Mouse (Mus musculus) ES-Bruce4 (cell line): Measurements from ENCODE around the gene Pknox2. TPM values are rescaled to one million over a fixed set of nuclear protein-coding genes. Genes with fewer than 3 reads are reported as not detected.

Experiments
- H3K27ac ChIP-seq: 2 replicates; pipeline ENCODE4 v1.5.1; 2012; ENCODE audit warnings: low read length, inconsistent platforms; ENCODE audit not compliant: insufficient read depth
- H3K27me3 ChIP-seq: 2 replicates; pipeline ENCODE4 v1.6.1; 2012; ENCODE audit warnings: mild to moderate bottlenecking, low read length, inconsistent platforms; ENCODE audit not compliant: control insufficient read depth, poor library complexity, insufficient read depth, severe bottlenecking
- H3K36me3 ChIP-seq: 2 replicates; pipeline ENCODE4 v1.6.1; 2012; ENCODE audit warnings: inconsistent platforms, mild to moderate bottlenecking, low read length, moderate library complexity; ENCODE audit not compliant: control insufficient read depth, poor library complexity, insufficient read depth, severe bottlenecking
- H3K4me1 ChIP-seq: one replicate; pipeline ENCODE4 v1.8.1; 2011; ENCODE audit warnings: low read length; ENCODE audit not compliant: control insufficient read depth, insufficient read depth
- H3K4me3 ChIP-seq: 2 replicates; pipeline ENCODE4 v1.5.1; 2011; ENCODE audit warnings: low read depth, mild to moderate bottlenecking, low read length
- H3K9ac ChIP-seq: 2 replicates; pipeline ENCODE4 v1.6.1; 2012; ENCODE audit warnings: low read depth, mild to moderate bottlenecking, inconsistent platforms; ENCODE audit not compliant: poor library complexity, severe bottlenecking
- H3K9me3 ChIP-seq: replicated peaks from 2 replicates; pipeline ENCODE4 v1.6.1; 2012; ENCODE audit warnings: mild to moderate bottlenecking, low read length, inconsistent platforms; ENCODE audit not compliant: control insufficient read depth, poor library complexity, insufficient read depth, severe bottlenecking
- CTCF ChIP-seq: IDR thresholded peaks from one replicate; pipeline ENCODE4 v1.8.1; 2011; ENCODE audit warnings: low read depth, low read length
- EP300 ChIP-seq: IDR thresholded peaks from 2 replicates; pipeline ENCODE4 v1.6.1; 2011; ENCODE audit warnings: low read depth, low read length; ENCODE audit not compliant: insufficient read depth
- POLR2A ChIP-seq: IDR thresholded peaks from one replicate; pipeline ENCODE4 v1.8.1; 2011; ENCODE audit warnings: low read length; ENCODE audit not compliant: insufficient read depth
- polyA plus RNA-seq: library from polyadenylated mRNA; stranded (reverse); fragments of >200 nt; gene quantifications from 2 replicates; pipeline ENCODE4 v1.2.4, GENCODE M21; 2011; ENCODE audit warnings: low read depth; ENCODE audit not compliant: missing spikeins, insufficient read depth, insufficient read length

Gene Pknox2
- polyA plus RNA-seq, 1 experiment: 12.3 TPM

DNA sequence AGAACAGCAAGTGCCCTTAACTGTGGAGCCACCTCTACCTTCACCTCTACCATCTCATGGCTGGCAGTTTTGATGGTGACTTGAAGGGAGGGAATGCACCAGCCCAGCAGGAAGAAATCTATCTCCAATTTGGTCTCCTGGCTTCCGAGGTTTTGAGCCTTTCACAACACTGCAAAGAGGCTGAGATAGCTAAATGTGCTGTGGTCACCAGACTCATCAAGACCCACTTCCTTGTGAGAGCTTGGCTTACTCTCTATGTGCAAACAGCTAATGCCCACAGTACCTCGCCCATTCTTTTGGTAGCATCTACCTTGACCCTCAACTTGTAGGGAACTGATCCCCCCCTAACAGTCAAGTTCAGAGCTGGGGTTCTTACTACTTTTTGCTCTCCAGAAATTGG is 284.6 kb downstream of the Pknox2 start:
- TF ChIP-seq EP300 (no peak), CTCF (no peak), POLR2A (no peak)

DNA sequence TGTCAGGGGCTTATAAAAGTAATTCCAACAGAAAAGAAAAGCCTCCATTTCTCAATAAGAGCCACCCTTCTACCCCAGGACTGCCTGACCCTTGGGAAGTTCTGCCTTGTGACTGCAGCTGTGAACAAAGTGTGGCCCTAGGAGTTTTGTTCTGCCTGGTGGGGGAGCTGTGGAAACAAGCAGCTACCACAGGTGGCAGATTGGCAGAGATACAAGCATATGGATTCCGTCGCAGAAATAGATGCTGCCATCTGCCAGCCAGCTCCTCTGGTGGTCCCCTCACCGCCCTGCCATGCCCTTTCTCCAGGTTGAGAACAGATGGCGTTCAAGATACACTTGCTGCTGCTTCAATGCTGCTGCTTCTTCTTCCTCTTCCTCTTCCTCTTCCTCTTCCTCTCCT is 288.5 kb downstream of the Pknox2 start:
- H3K4me3 ChIP-seq: no peak overlapping the region
- no peak for TF ChIP-seq POLR2A
- TF ChIP-seq EP300: 0 out of 2 replicates have a peak, but pooled peaks have one; percentile 4
- TF ChIP-seq CTCF: peak; percentile 4
- H3K9ac ChIP-seq: no peak overlapping the region

More for the DNA sequence above, 284.6 kb downstream of the Pknox2 start:
- no peaks in the 10 kb centered on the region for H3K36me3 ChIP-seq
- H3K9ac ChIP-seq: no peak overlapping the region
- H3K27me3 ChIP-seq: no peaks in the 10 kb centered on the region; the same call in 1 of the 2 replicates
- H3K27ac ChIP-seq: no peak overlapping the region
- H3K4me3 ChIP-seq: no peak overlapping the region
- H3K9me3 ChIP-seq: no peaks in the 10 kb centered on the region
- no peaks in the 10 kb centered on the region for H3K4me1 ChIP-seq

DNA sequence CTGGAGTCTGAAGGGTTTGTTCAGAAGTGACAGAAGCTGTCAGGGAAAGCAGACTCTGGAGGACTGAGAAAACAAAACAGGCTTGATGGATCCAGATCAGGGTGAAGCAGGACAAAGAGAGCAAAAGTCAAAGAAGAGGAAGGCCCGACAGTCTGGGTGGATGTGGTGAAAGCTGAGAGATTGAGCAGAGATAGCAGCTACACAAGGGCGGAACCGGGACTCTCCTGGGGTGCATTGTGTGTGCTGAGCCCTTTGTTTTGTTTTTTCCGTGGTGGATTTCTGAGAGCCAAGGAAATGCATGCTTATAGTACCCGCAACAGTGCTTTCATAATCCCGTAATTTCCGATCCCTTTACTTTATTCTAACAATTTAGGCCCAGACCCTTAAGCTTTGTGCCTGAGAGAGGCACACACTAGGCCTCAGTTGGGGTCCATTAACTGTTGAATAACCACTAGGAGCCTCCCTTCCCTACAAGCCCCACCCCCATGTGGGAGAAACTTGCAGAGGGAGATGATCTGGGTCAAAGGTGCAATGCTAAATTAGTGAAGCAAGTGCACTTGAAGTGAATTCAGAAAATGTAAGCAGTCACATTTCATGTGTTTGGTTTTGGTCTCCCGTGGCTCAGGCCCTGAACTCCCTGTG is 289.6 kb downstream of the Pknox2 start:
- TF ChIP-seq EP300 (0 out of 2 replicates have a peak, but pooled peaks have one; percentile 34), POLR2A (no peak)
- H3K36me3 ChIP-seq: no peaks in the 10 kb centered on the region
- H3K4me3 ChIP-seq: no peak overlapping the region
- peaks cover 1% of the 10 kb centered on the region for H3K4me1 ChIP-seq
- no peak overlapping the region for H3K9ac ChIP-seq
- peak overlapping the region; percentile 94 for H3K27ac ChIP-seq
- no peaks in the 10 kb centered on the region for H3K9me3 ChIP-seq
- no peaks in the 10 kb centered on the region for H3K27me3 ChIP-seq

More for the DNA sequence above, 288.5 kb downstream of the Pknox2 start:
- peaks cover 1% of the 10 kb centered on the region for H3K4me1 ChIP-seq
- no peaks in the 10 kb centered on the region for H3K27me3 ChIP-seq
- no peaks in the 10 kb centered on the region for H3K36me3 ChIP-seq
- H3K27ac ChIP-seq: no peak overlapping the region
- H3K9me3 ChIP-seq: no peaks in the 10 kb centered on the region

DNA sequence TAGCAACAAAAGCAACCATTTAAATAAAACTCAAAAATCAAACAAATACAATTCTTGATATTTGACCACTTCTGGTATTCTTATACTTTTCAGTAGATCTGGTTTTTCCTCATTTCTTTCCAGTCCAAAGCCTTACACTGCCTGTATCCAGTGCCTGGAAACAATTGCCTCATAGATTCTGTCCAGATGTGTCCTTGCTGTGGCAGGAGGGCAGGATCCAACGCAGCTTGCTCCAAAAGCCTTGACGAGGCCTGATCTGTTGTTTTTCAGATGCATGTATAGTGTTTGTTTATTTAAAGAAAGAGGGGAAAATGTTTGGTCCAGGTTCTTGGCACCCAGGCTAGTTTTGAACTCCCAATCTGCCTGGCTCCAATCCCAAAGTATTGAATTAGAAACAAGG is 290.9 kb downstream of the Pknox2 start:
- Histone ChIP-seq H3K36me3 (no peaks in the 10 kb centered on the region), H3K4me3 (no peak overlapping the region), H3K27ac (no peak overlapping the region), H3K9me3 (no peaks in the 10 kb centered on the region), H3K4me1 (peaks cover 1% of the 10 kb centered on the region), H3K27me3 (no peaks in the 10 kb centered on the region), H3K9ac (no peak overlapping the region)
- TF ChIP-seq CTCF (no peak), EP300 (no peak), POLR2A (no peak)

DNA sequence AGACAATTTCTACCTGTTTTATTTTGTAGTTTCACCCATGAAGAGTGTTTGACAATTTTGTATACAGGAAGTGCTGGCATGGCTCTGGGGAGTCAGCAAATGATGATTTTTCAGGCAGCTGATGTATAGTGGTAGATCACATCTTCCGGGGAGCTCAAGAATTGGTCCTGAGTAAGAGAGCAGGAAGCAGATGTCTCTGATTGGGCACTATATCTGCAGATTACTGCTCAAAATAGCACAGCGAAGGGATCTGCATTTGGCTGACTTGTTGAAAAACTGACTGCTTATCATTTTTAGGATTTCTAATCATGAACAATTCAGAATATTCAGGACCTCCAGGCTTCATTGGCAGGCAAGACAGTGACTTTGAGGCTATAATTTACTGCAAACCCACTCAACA is 295.0 kb downstream of the Pknox2 start:
- H3K27me3 ChIP-seq: no peaks in the 10 kb centered on the region
- H3K4me1 ChIP-seq: peaks cover 1% of the 10 kb centered on the region
- no peak overlapping the region for H3K4me3 ChIP-seq
- no peak overlapping the region for H3K9ac ChIP-seq
- no peak overlapping the region for H3K27ac ChIP-seq
- H3K36me3 ChIP-seq: no peaks in the 10 kb centered on the region
- H3K9me3 ChIP-seq: no peaks in the 10 kb centered on the region
- TF ChIP-seq EP300 (no peak), CTCF (no peak), POLR2A (no peak)

DNA sequence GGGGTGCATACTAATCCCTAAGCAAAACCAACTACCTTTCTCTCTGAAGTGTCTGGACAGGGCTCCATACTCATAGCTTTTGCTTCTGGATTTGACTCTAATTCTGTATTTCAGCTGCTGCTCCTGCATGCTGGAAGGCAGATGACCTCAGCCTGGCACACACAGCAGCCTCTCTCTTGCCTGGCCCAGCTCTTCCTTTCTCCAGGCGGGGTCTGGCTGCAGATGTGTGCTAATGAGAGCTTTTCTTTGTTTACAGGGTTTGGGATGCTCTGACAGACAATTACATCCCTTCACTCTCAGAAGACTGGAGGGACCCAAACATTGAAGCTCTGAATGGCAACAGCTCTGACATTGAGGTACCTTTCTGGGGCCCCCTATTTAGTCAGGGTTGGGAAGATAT is 297.1 kb downstream of the Pknox2 start:
- Histone ChIP-seq H3K4me3 (no peak overlapping the region), H3K9me3 (no peaks in the 10 kb centered on the region), H3K27ac (no peak overlapping the region), H3K36me3 (no peaks in the 10 kb centered on the region), H3K9ac (no peak overlapping the region), H3K4me1 (no peaks in the 10 kb centered on the region), H3K27me3 (no peaks in the 10 kb centered on the region)
- TF ChIP-seq CTCF: no peak
